Mouse (Mus musculus) stomach, embryonic 16.5 days (tissue): ENCODE measurements at regions not wholly inside any gene's neighbourhood (a gene's known extent, or its start where the extent isn't known, plus 50 kb on each side); places are given as distances from the start of the nearest gene placed in this dataset.

Experiments
- ATAC-seq: fragments of 200-750 bp; cut with Nextera tagmentation; 2 replicates; pipeline ENCODE4 v1.8.0; 2017; ENCODE audit warnings: moderate number of reproducible peaks, moderate TSS enrichment; ENCODE audit not compliant: insufficient read depth, low FRiP score
- H3K27ac ChIP-seq: fragments of 300-500 bp; sonication (generic); 2 replicates; pipeline ENCODE4 v1.5.1; 2014; ENCODE audit warnings: low read length
- H3K27me3 ChIP-seq: fragments of 300-500 bp; sonication (generic); 2 replicates; pipeline ENCODE4 v1.6.1; 2014; ENCODE audit warnings: low read length, control low read depth, mixed read lengths; ENCODE audit not compliant: control insufficient read depth, insufficient read depth
- H3K36me3 ChIP-seq: fragments of 300-500 bp; sonication (generic); 2 replicates; pipeline ENCODE4 v1.6.1; 2014; ENCODE audit warnings: low read length; ENCODE audit not compliant: control insufficient read depth, insufficient read depth
- H3K4me1 ChIP-seq: fragments of 300-500 bp; sonication (generic); 2 replicates; pipeline ENCODE4 v1.6.1; 2014; ENCODE audit warnings: low read length, control low read depth, mixed read lengths; ENCODE audit not compliant: control insufficient read depth, insufficient read depth
- H3K4me2 ChIP-seq: fragments of 300-500 bp; sonication (generic); 2 replicates; pipeline ENCODE4 v1.6.1; 2014; ENCODE audit warnings: low read depth, low read length, mixed read lengths
- H3K4me3 ChIP-seq: fragments of 300-500 bp; sonication (generic); replicated peaks from 2 replicates; pipeline ENCODE4 v1.5.1; 2014; ENCODE audit warnings: mild to moderate bottlenecking, low read length
- H3K9ac ChIP-seq: fragments of 300-500 bp; sonication (generic); 2 replicates; pipeline ENCODE4 v1.6.1; 2014; ENCODE audit warnings: low read length
- H3K9me3 ChIP-seq: fragments of 300-500 bp; sonication (generic); replicated peaks from 2 replicates; pipeline ENCODE4 v1.6.1; 2016; ENCODE audit warnings: low read length, control low read depth; ENCODE audit not compliant: control insufficient read depth
- WGBS: fragments of 180-500 bp; shearing (Covaris S2); extraction: QIAGEN DNeasy Blood & Tissue Kit; methylation state at CpG from one replicate; pipeline ENCODE4 v1.1.7; 2014; 5-methylcytosine and 5-hydroxymethylcytosine counted together

- no peak for ATAC-seq
- no peak overlapping the region for H3K9ac ChIP-seq
- 82% methylated on average over 10 of the region's 10 CpGs for WGBS
These were observed 200.8 kb upstream of the Luzp2 start for GRCm38 (mm10) chr7:54634348-54635035.

GRCm38 (mm10) chr7:54645314-54645713 lies 190.0 kb upstream of the Luzp2 start:
- Histone ChIP-seq H3K9me3 (no peaks in the 10 kb centered on the region; the same call in 1 of the 2 replicates), H3K4me1 (no peaks in the 10 kb centered on the region), H3K9ac (no peak overlapping the region), H3K36me3 (no peaks in the 10 kb centered on the region), H3K4me2 (no peak overlapping the region), H3K27ac (no peak overlapping the region), H3K27me3 (no peaks in the 10 kb centered on the region), H3K4me3 (no peak overlapping the region)
- ATAC-seq = no peak
- 87% methylated on average over 2 of the region's 2 CpGs for WGBS

More at GRCm38 (mm10) chr7:54634348-54635035, 200.8 kb upstream of the Luzp2 start:
- Histone ChIP-seq H3K4me2 (no peak overlapping the region), H3K36me3 (no peaks in the 10 kb centered on the region), H3K9me3 (no peaks in the 10 kb centered on the region), H3K4me3 (no peak overlapping the region), H3K4me1 (no peaks in the 10 kb centered on the region), H3K27ac (no peak overlapping the region), H3K27me3 (no peaks in the 10 kb centered on the region)

- 82% methylated on average over 1 of the region's 1 CpGs for WGBS
- no peaks in the 10 kb centered on the region; the same call in 1 of the 2 replicates for H3K9me3 ChIP-seq
- H3K4me1 ChIP-seq = no peaks in the 10 kb centered on the region
- H3K27ac ChIP-seq = no peak overlapping the region
- H3K9ac ChIP-seq = no peak overlapping the region
- no peak overlapping the region for H3K4me2 ChIP-seq
- H3K36me3 ChIP-seq = no peaks in the 10 kb centered on the region
- no peaks in the 10 kb centered on the region for H3K27me3 ChIP-seq
- no peak for ATAC-seq
- no peak overlapping the region for H3K4me3 ChIP-seq
These were observed 186.3 kb upstream of the Luzp2 start for GRCm38 (mm10) chr7:54649025-54649424.
